Mouse (Mus musculus) lung, embryonic 14.5 days (tissue): ENCODE data around the gene Ciao2a. TPM values are rescaled to one million over a fixed set of nuclear protein-coding genes. Genes with fewer than 3 reads are reported as not detected.

Experiments
- ATAC-seq: fragments of 200-750 bp; cut with Nextera tagmentation; 2 replicates; pipeline ENCODE4 v1.8.0; 2017; ENCODE audit warnings: mild to moderate bottlenecking, moderate TSS enrichment, moderate library complexity; ENCODE audit not compliant: insufficient read depth
- DNase-seq: peaks from one replicate; pipeline ENCODE4 v3.0.0-alpha.2; 2015
- H3K27ac ChIP-seq: fragments of 300-500 bp; sonication (generic); 2 replicates; pipeline ENCODE4 v1.5.1; 2014; ENCODE audit warnings: low read depth, mild to moderate bottlenecking, moderate library complexity
- H3K27me3 ChIP-seq: fragments of 300-500 bp; sonication (generic); 2 replicates; pipeline ENCODE4 v1.6.1; 2014; ENCODE audit warnings: low read length, control low read depth; ENCODE audit not compliant: insufficient read depth
- H3K36me3 ChIP-seq: fragments of 300-500 bp; sonication (generic); 2 replicates; pipeline ENCODE4 v1.6.1; 2014; ENCODE audit warnings: control low read depth; ENCODE audit not compliant: insufficient read depth
- H3K4me1 ChIP-seq: fragments of 300-500 bp; sonication (generic); 2 replicates; pipeline ENCODE4 v1.6.1; 2014; ENCODE audit warnings: antibody characterized with exemption, control low read depth; ENCODE audit not compliant: insufficient read depth
- H3K4me2 ChIP-seq: fragments of 300-500 bp; sonication (generic); 2 replicates; pipeline ENCODE4 v1.6.1; 2014; ENCODE audit warnings: mild to moderate bottlenecking
- H3K4me3 ChIP-seq: fragments of 300-500 bp; sonication (generic); 2 replicates; pipeline ENCODE4 v1.5.1; 2014; ENCODE audit warnings: low read depth, low read length
- H3K9ac ChIP-seq: fragments of 300-500 bp; sonication (generic); 2 replicates; pipeline ENCODE4 v1.6.1; 2014
- H3K9me3 ChIP-seq: fragments of 300-500 bp; sonication (generic); 2 replicates; pipeline ENCODE4 v1.6.1; 2016; ENCODE audit warnings: low read depth, low read length, control low read depth
- CTCF ChIP-seq: IDR thresholded peaks from 2 replicates; pipeline ENCODE4 v1.5.1; 2016; ENCODE audit warnings: antibody characterized with exemption, low read depth
- WGBS: fragments of 180-500 bp; shearing (Covaris S2); extraction: QIAGEN DNeasy Blood & Tissue Kit; methylation state at CpG from one replicate; pipeline ENCODE4 v1.1.7; 2014; 5-methylcytosine and 5-hydroxymethylcytosine counted together
- polyA plus RNA-seq: library from polyadenylated mRNA; unstranded; fragments of >200 nt; fragmentation: Nextera tagmentation; extraction: Ambion mirVana; gene quantifications from 2 replicates; pipeline ENCODE4 v1.2.1, GENCODE M21; 2014

Gene Ciao2a
- polyA plus RNA-seq, 1 experiment from 2014 or later: 145 TPM

- H3K9me3 ChIP-seq: no peaks in the 10 kb centered on the region
- no peak for ATAC-seq
- no peaks in the 10 kb centered on the region for H3K27me3 ChIP-seq
- TF ChIP-seq CTCF: no peak
- no peak overlapping the region for H3K4me3 ChIP-seq
- no peaks in the 10 kb centered on the region for H3K36me3 ChIP-seq
- WGBS: 50% methylated on average over 9 of the region's 9 CpGs
- H3K4me2 ChIP-seq: no peak overlapping the region
- H3K9ac ChIP-seq: no peak overlapping the region
- no peak overlapping the region for H3K27ac ChIP-seq
- no peaks in the 10 kb centered on the region for H3K4me1 ChIP-seq
- no peak for DNase-seq
Measured at GRCm38 (mm10) chr9:66152011-66152410, 25.6 kb downstream of the Ciao2a start.

- no peak for DNase-seq
- no peak for ATAC-seq
- 92% methylated on average over 6 of the region's 6 CpGs for WGBS
- Histone ChIP-seq H3K36me3 (no peaks in the 10 kb centered on the region), H3K27ac (no peak overlapping the region), H3K27me3 (peaks cover 4% of the 10 kb centered on the region; the same call in 1 of the 2 replicates), H3K4me3 (no peak overlapping the region), H3K4me1 (no peaks in the 10 kb centered on the region), H3K9me3 (no peaks in the 10 kb centered on the region), H3K9ac (no peak overlapping the region), H3K4me2 (no peak overlapping the region)
- TF ChIP-seq CTCF: no peak
Measured at GRCm38 (mm10) chr9:66153594-66153993, 27.2 kb downstream of the Ciao2a start.

- Histone ChIP-seq H3K9me3 (no peaks in the 10 kb centered on the region), H3K27me3 (peaks cover 9% of the 10 kb centered on the region; the same call in 1 of the 2 replicates), H3K27ac (no peak overlapping the region), H3K4me1 (no peaks in the 10 kb centered on the region), H3K4me2 (no peak overlapping the region), H3K9ac (no peak overlapping the region), H3K4me3 (no peak overlapping the region), H3K36me3 (no peaks in the 10 kb centered on the region)
- ATAC-seq (no peak), DNase-seq (no peak)
- 88% methylated on average over 9 of the region's 9 CpGs for WGBS
- no peak for TF ChIP-seq CTCF
Measured at GRCm38 (mm10) chr9:66154013-66154412, 27.6 kb downstream of the Ciao2a start.

- ATAC-seq (no peak), DNase-seq (peak; percentile 34)
- no peak overlapping the region for H3K27ac ChIP-seq
- 71% methylated on average over 1 of the region's 1 CpGs for WGBS
- H3K4me1 ChIP-seq: no peaks in the 10 kb centered on the region
- no peaks in the 10 kb centered on the region for H3K36me3 ChIP-seq
- H3K4me3 ChIP-seq: no peak overlapping the region
- H3K27me3 ChIP-seq: peaks cover 16% of the 10 kb centered on the region; the same call in 1 of the 2 replicates
- no peak overlapping the region for H3K9ac ChIP-seq
- H3K9me3 ChIP-seq: no peaks in the 10 kb centered on the region
- peak; percentile 32 for TF ChIP-seq CTCF
- no peak overlapping the region for H3K4me2 ChIP-seq
Measured at GRCm38 (mm10) chr9:66155534-66155933, 29.1 kb downstream of the Ciao2a start.

GRCm38 (mm10) chr9:66157958-66158830 lies 31.8 kb downstream of the Ciao2a start, which contains the start of gene Dapk2:
Dapk2 (plus strand) TSS chr9:66158223.
- Histone ChIP-seq H3K9me3 (no peaks in the 10 kb centered on the region), H3K4me3 (peak within 1 kb of the TSS; percentile 43), H3K4me1 (no peaks in the 10 kb centered on the region), H3K9ac (peak within 1 kb of the TSS; percentile 49), H3K4me2 (peak within 1 kb of the TSS; percentile 75), H3K36me3 (no peaks in the 10 kb centered on the region), H3K27ac (no peak within 1 kb of the TSS), H3K27me3 (peaks cover 16% of the 10 kb centered on the region; the same call in 1 of the 2 replicates)
- 1% methylated on average over 58 of the region's 58 CpGs for WGBS
- DNase-seq (peak; percentile 89), ATAC-seq (peak; percentile 90)
- peak; percentile 58 for TF ChIP-seq CTCF

GRCm38 (mm10) chr9:66158885-66159430 lies 32.5 kb downstream of the Ciao2a start:
- H3K9ac ChIP-seq: peak overlapping the region; percentile 49; the same call in 1 of the 2 replicates
- H3K27me3 ChIP-seq: peaks cover 16% of the 10 kb centered on the region; the same call in 1 of the 2 replicates
- peak overlapping the region; percentile 43; the same call in 1 of the 2 replicates for H3K4me3 ChIP-seq
- H3K4me1 ChIP-seq: no peaks in the 10 kb centered on the region
- H3K27ac ChIP-seq: no peak overlapping the region
- WGBS: 75% methylated on average over 6 of the region's 6 CpGs
- no peaks in the 10 kb centered on the region for H3K36me3 ChIP-seq
- no peaks in the 10 kb centered on the region for H3K9me3 ChIP-seq
- TF ChIP-seq CTCF: no peak
- H3K4me2 ChIP-seq: peak overlapping the region; percentile 75
- ATAC-seq: no peak
- DNase-seq: no peak

GRCm38 (mm10) chr9:66160155-66160554 lies 33.7 kb downstream of the Ciao2a start:
- H3K4me3 ChIP-seq: no peak overlapping the region
- H3K9me3 ChIP-seq: no peaks in the 10 kb centered on the region
- no peaks in the 10 kb centered on the region for H3K36me3 ChIP-seq
- ATAC-seq (no peak), DNase-seq (no peak)
- no peak overlapping the region for H3K4me2 ChIP-seq
- peaks cover 16% of the 10 kb centered on the region; the same call in 1 of the 2 replicates for H3K27me3 ChIP-seq
- H3K9ac ChIP-seq: no peak overlapping the region
- H3K27ac ChIP-seq: no peak overlapping the region
- 95% methylated on average over 2 of the region's 2 CpGs for WGBS
- TF ChIP-seq CTCF: 0 out of 2 replicates have a peak, but pooled peaks have one; percentile 10
- H3K4me1 ChIP-seq: no peaks in the 10 kb centered on the region
